Comparison of ENCODE assay signal across 25 mouse cellular contexts in the genomic region with DNA sequence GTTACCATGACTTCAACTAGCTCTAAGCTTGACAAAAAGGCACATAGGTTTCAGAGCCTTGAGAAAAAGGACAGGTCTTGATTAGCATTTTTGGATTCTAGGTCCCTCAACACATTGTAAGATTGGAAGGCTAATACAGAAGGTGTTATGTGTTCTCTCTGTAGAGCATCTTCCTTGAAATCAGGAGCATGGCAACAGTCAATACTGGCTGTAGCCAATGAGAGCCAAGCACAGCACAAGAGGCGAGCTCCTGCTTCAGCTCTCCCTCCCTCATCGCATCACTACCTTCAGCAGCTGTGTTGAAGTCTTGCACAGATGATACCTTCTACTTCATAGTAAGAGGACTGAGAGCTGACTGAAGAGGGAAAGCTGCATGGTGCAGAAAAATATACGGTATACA.
"Had no signal": no experiment of that assay in that cellular context is flagged by ENCODE, and none has a peak within 500 bp of the region (broad histone marks: within the 10 kb centered on the region; RNA-seq: fewer than 3 reads in every experiment).

No protein-coding gene starts in this region.

- H3K9me3 ChIP-seq: heart, embryonic 10.5 days; heart, embryonic 12.5 days; hindbrain, embryonic 13.5 days; hindbrain, embryonic 15.5 days; kidney, embryonic 15.5 days; limb, embryonic 13.5 days; limb, embryonic 15.5 days; liver, embryonic 12.5 days had no signal

- H3K27me3 ChIP-seq: heart, embryonic 12.5 days; hindbrain, embryonic 13.5 days; hindbrain, embryonic 15.5 days; kidney, embryonic 15.5 days; limb, embryonic 13.5 days; limb, embryonic 15.5 days; liver, embryonic 12.5 days had no signal

- H3K4me2 ChIP-seq: heart, embryonic 12.5 days; hindbrain, embryonic 13.5 days; hindbrain, embryonic 15.5 days; kidney, embryonic 15.5 days; limb, embryonic 13.5 days; limb, embryonic 15.5 days; liver, embryonic 12.5 days had no signal

- ATAC-seq: hindbrain, postnatal 0 days; intestine, embryonic 16.5 days; liver, embryonic 12.5 days had no signal

- H3K4me1 ChIP-seq: heart, embryonic 10.5 days; heart, embryonic 12.5 days; limb, embryonic 13.5 days; limb, embryonic 15.5 days; liver, embryonic 12.5 days had no signal

- H3K36me3 ChIP-seq: heart, embryonic 10.5 days; kidney, embryonic 15.5 days; limb, embryonic 13.5 days; limb, embryonic 15.5 days; liver, embryonic 12.5 days had no signal

- DNase-seq: gastrocnemius, postnatal 10 days; gastrocnemius, postnatal 25 days; heart, adult 18-20 months; heart, postnatal 14 days; heart, postnatal 36 days; kidney, adult 11 months; kidney, adult 2 months; kidney, adult 9 months; kidney, postnatal 14 days; kidney, postnatal 36 days; layer of hippocampus, adult 9-11 months; layer of hippocampus, postnatal 36 days; left cerebral cortex, postnatal 4 days had no signal

- H3K4me3 ChIP-seq: heart, embryonic 10.5 days; heart, embryonic 12.5 days; hindbrain, embryonic 13.5 days; hindbrain, embryonic 15.5 days; kidney, embryonic 15.5 days; limb, embryonic 13.5 days; limb, embryonic 15.5 days; liver, embryonic 12.5 days had no signal

- H3K9ac ChIP-seq: heart, embryonic 12.5 days; hindbrain, embryonic 13.5 days; hindbrain, embryonic 15.5 days; kidney, embryonic 15.5 days; limb, embryonic 13.5 days; limb, embryonic 15.5 days; liver, embryonic 12.5 days; liver, embryonic 14.5 days had no signal

- H3K27ac ChIP-seq: heart, embryonic 10.5 days; hindbrain, embryonic 13.5 days; hindbrain, embryonic 15.5 days; hindbrain, postnatal 0 days; kidney, embryonic 15.5 days; kidney, postnatal 0 days; limb, embryonic 13.5 days; limb, embryonic 15.5 days; liver, embryonic 12.5 days; liver, embryonic 14.5 days had no signal
